Mouse (Mus musculus) splenic B cell, adult 2 months (primary cell): ENCODE results near the gene Plcd4.

Experiments used
- DNase-seq: peaks from one replicate; pipeline ENCODE4 v3.0.0-alpha.2; 2011; ENCODE audit warnings: low read depth, low spot score
- H3K27me3 ChIP-seq: 2 replicates; pipeline ENCODE4 v1.6.1; 2012; ENCODE audit warnings: mild to moderate bottlenecking, low read length, moderate library complexity, mixed read lengths; ENCODE audit not compliant: control insufficient read depth, poor library complexity, insufficient read depth, severe bottlenecking
- H3K36me3 ChIP-seq: 2 replicates; pipeline ENCODE4 v1.6.1; 2012; ENCODE audit warnings: mild to moderate bottlenecking, low read length, moderate library complexity, mixed read lengths; ENCODE audit not compliant: control insufficient read depth, poor library complexity, insufficient read depth, severe bottlenecking

Gene Plcd4

GRCm38 (mm10) chr1:74569739-74570719, 27.3 kb downstream of the Plcd4 start:
- Histone ChIP-seq H3K27me3 (no peaks in the 10 kb centered on the region), H3K36me3 (peaks cover 13% of the 10 kb centered on the region)
- DNase-seq: no peak

- H3K36me3 ChIP-seq: peaks cover 7% of the 10 kb centered on the region
- H3K27me3 ChIP-seq: no peaks in the 10 kb centered on the region; the same call in 1 of the 2 replicates
- no peak for DNase-seq
These were observed 39.9 kb downstream of the Plcd4 start for GRCm38 (mm10) chr1:74582621-74583020.

GRCm38 (mm10) chr1:74584616-74585398, 42.1 kb downstream of the Plcd4 start:
- no peak for DNase-seq
- H3K27me3 ChIP-seq: no peaks in the 10 kb centered on the region

GRCm38 (mm10) chr1:74587233-74587772, 44.6 kb downstream of the Plcd4 start:
- Histone ChIP-seq H3K27me3 (no peaks in the 10 kb centered on the region), H3K36me3 (no peaks in the 10 kb centered on the region; the same call in 1 of the 2 replicates)
- no peak for DNase-seq

More at GRCm38 (mm10) chr1:74584616-74585398, 42.1 kb downstream of the Plcd4 start:
- H3K36me3 ChIP-seq: no peaks in the 10 kb centered on the region; the same call in none of the 2 replicates

GRCm38 (mm10) chr1:74587773-74588445, 45.2 kb downstream of the Plcd4 start, which contains the start of the genes Zfp142 and Bcs1l:
TSS of gene Zfp142 (minus strand) at chr1:74588246.
TSS of gene Bcs1l (plus strand) at chr1:74588289.
- peak; percentile 97 for DNase-seq
- H3K36me3 ChIP-seq: no peaks in the 10 kb centered on the region; the same call in 1 of the 2 replicates

GRCm38 (mm10) chr1:74594434-74594833, 51.7 kb downstream of the Plcd4 start:
- Histone ChIP-seq H3K27me3 (no peaks in the 10 kb centered on the region), H3K36me3 (peaks cover 15% of the 10 kb centered on the region)
- no peak for DNase-seq

More at GRCm38 (mm10) chr1:74587773-74588445, 45.2 kb downstream of the Plcd4 start, which contains the start of the genes Zfp142 and Bcs1l:
- H3K27me3 ChIP-seq: no peaks in the 10 kb centered on the region

- peaks cover 7% of the 10 kb centered on the region; the same call in 1 of the 2 replicates for H3K36me3 ChIP-seq
- H3K27me3 ChIP-seq: no peaks in the 10 kb centered on the region
- no peak for DNase-seq
These were observed 58.0 kb downstream of the Plcd4 start for GRCm38 (mm10) chr1:74600501-74601266.

- DNase-seq: peak; percentile 85
- Histone ChIP-seq H3K36me3 (peaks cover 5% of the 10 kb centered on the region; the same call in 1 of the 2 replicates), H3K27me3 (no peaks in the 10 kb centered on the region)
These were observed 58.7 kb downstream of the Plcd4 start, which contains the start of the genes Rnf25 and Stk36 for GRCm38 (mm10) chr1:74601267-74601962. TSS of gene Rnf25 (minus strand) at chr1:74601397. TSS of gene Stk36 (plus strand) at chr1:74601445.
